Mouse (Mus musculus) myocyte (in vitro differentiated cells): ENCODE measurements around the gene P2rx2.

Experiments
- MAX ChIP-seq: IDR thresholded peaks from one replicate; pipeline ENCODE4 v1.6.1; 2011; ENCODE audit warnings: low read depth, mild to moderate bottlenecking, control low read depth
- POLR2A ChIP-seq: IDR thresholded peaks from one replicate; pipeline ENCODE4 v1.6.1; 2011; ENCODE audit warnings: low read depth, mild to moderate bottlenecking, control low read depth, moderate library complexity; ENCODE audit not compliant: insufficient read length
- TCF3 ChIP-seq: IDR thresholded peaks from one replicate; pipeline ENCODE4 v1.6.1; 2011; ENCODE audit warnings: low read depth, control low read depth; ENCODE audit not compliant: insufficient read length

GRCm38 (mm10) chr5:110363179-110363821 lies 20.3 kb upstream of the P2rx2 start:
- TF ChIP-seq MAX (no peak), TCF3 (no peak), POLR2A (no peak)
